Mouse (Mus musculus) kidney, embryonic 15.5 days (tissue): ENCODE measurements around the gene Gm21962. TPM values are rescaled to one million over a fixed set of nuclear protein-coding genes. Genes with fewer than 3 reads are reported as not detected.

Source experiments
- microRNA-seq: library from miRNA; unstranded; fragments of <30 nt; microRNA quantifications from one replicate; pipeline ENCODE4, GENCODE M21; 2016
- polyA plus RNA-seq: library from polyadenylated mRNA; unstranded; fragments of >200 nt; fragmentation: Nextera tagmentation; extraction: Ambion mirVana; gene quantifications from 2 replicates; pipeline ENCODE4 v1.2.1, GENCODE M21; 2015

The Gm21962 gene
- polyA plus RNA-seq, 1 experiment from 2014 or later, result not detected

Small RNA genes within 50 kb of the gene (microRNA-seq; reads per million reads assigned to microRNA genes)
- not detected for gene Gm22468

Other genes starting within 250 kb of the Gm21962 start
- 11.4 and 13.9 TPM in 2 replicates for gene Ddit4l, start 49.9 kb upstream of the Gm21962 start, polyA plus RNA-seq
- 2,163 and 2,393 TPM in 2 replicates for gene H2afz, start 193.0 kb downstream of the Gm21962 start, polyA plus RNA-seq
- 10.1 and 10.8 TPM in 2 replicates for gene Dnajb14, start 196.2 kb downstream of the Gm21962 start, polyA plus RNA-seq
- 111 and 113 TPM in 2 replicates for gene Lamtor3, start 247.0 kb downstream of the Gm21962 start, polyA plus RNA-seq